Mouse (Mus musculus) ES-E14 (cell line): ENCODE data around the gene Vnn1.

Experiments used
- CHD2 ChIP-seq: IDR thresholded peaks from 2 replicates; pipeline ENCODE4 v1.6.1; 2014; ENCODE audit warnings: mild to moderate bottlenecking, low read depth, low read length, inconsistent platforms
- HCFC1 ChIP-seq: IDR thresholded peaks from 2 replicates; pipeline ENCODE4 v1.6.1; 2012; ENCODE audit warnings: low read length, inconsistent platforms, borderline replicate concordance; ENCODE audit not compliant: insufficient read depth
- MAFK ChIP-seq: IDR thresholded peaks from 2 replicates; pipeline ENCODE4 v1.6.1; 2014; ENCODE audit warnings: mild to moderate bottlenecking, low read depth, low read length, inconsistent platforms; ENCODE audit not compliant: insufficient read depth
- ZC3H11A ChIP-seq: IDR thresholded peaks from 2 replicates; pipeline ENCODE4 v1.6.1; 2012; ENCODE audit warnings: low read depth, mild to moderate bottlenecking, inconsistent platforms, low read length, borderline replicate concordance
- ZNF384 ChIP-seq: IDR thresholded peaks from 2 replicates; pipeline ENCODE4 v1.6.1; 2012; ENCODE audit warnings: low read depth, low read length, inconsistent platforms

- TF ChIP-seq CHD2: no peak
- TF ChIP-seq ZNF384: no peak
- no peak for TF ChIP-seq ZC3H11A
- TF ChIP-seq MAFK: no peak
- no peak for TF ChIP-seq HCFC1
These were observed 888 bp downstream of the Vnn1 start for GRCm38 (mm10) chr10:23895376-23895775.
